Mouse (Mus musculus) MEL (cell line): Measurements from ENCODE around the gene Urb1. TPM values are rescaled to one million over a fixed set of nuclear protein-coding genes. Genes with fewer than 3 reads are reported as not detected.

Source experiments
- DNase-seq: peaks from one replicate; pipeline ENCODE4 v3.0.0; 2011; ENCODE audit warnings: low read depth, low spot score
- H3K27ac ChIP-seq: 2 replicates; pipeline ENCODE4 v1.5.1; 2012; ENCODE audit warnings: low read depth, mild to moderate bottlenecking, control low read depth, low read length, moderate library complexity; ENCODE audit not compliant: control insufficient read depth
- H3K27me3 ChIP-seq, 2 experiments: fragments of 150-350 bp in 1 of 2; sonication (generic) in 1 of 2; 2 replicates each; pipeline ENCODE4 v1.6.1; 2012; ENCODE audit warnings: low read length in 2 of 2, mild to moderate bottlenecking in 2 of 2, improper control_type of control experiment in 1 of 2, moderate library complexity in 1 of 2; ENCODE audit not compliant: insufficient read depth in 2 of 2, control insufficient read depth in 1 of 2
- H3K36me3 ChIP-seq, 2 experiments: 2 replicates each; pipeline ENCODE4 v1.6.1; 2012 to 2014; ENCODE audit warnings: low read length in 2 of 2, improper control_type of control experiment in 1 of 2, inconsistent platforms in 1 of 2, mild to moderate bottlenecking in 1 of 2; ENCODE audit not compliant: insufficient read depth in 2 of 2, control insufficient read depth in 1 of 2
- H3K4me1 ChIP-seq, 2 experiments: fragments of 150-350 bp in 1 of 2; sonication (generic) in 1 of 2; 2 replicates each; pipeline ENCODE4 v1.6.1; 2012; ENCODE audit warnings: low read length in 2 of 2, improper control_type of control experiment in 1 of 2, mild to moderate bottlenecking in 1 of 2; ENCODE audit not compliant: insufficient read depth in 2 of 2, control insufficient read depth in 1 of 2
- H3K4me3 ChIP-seq, 2 experiments: fragments of 150-350 bp in 1 of 2; sonication (generic) in 1 of 2; 2 replicates each; pipeline ENCODE4 v1.5.1; 2012; ENCODE audit warnings: low read depth in 2 of 2, low read length in 2 of 2, mild to moderate bottlenecking in 2 of 2, moderate library complexity in 2 of 2, control low read depth in 1 of 2, improper control_type of control experiment in 1 of 2; ENCODE audit not compliant: control insufficient read depth in 1 of 2, insufficient read depth in 1 of 2
- H3K79me2 ChIP-seq: 2 replicates; pipeline ENCODE4 v1.6.1; 2012; ENCODE audit warnings: mild to moderate bottlenecking, low read length, moderate library complexity; ENCODE audit not compliant: control insufficient read depth, poor library complexity, insufficient read depth
- H3K9ac ChIP-seq: 2 replicates; pipeline ENCODE4 v1.6.1; 2012; ENCODE audit warnings: low read depth, mild to moderate bottlenecking, control low read depth, low read length, moderate library complexity; ENCODE audit not compliant: control insufficient read depth, poor library complexity, severe bottlenecking
- H3K9me3 ChIP-seq: fragments of 150-350 bp; sonication (generic); replicated peaks from 2 replicates; pipeline ENCODE4 v1.6.1; 2012; ENCODE audit warnings: mild to moderate bottlenecking, low read length, improper control_type of control experiment, moderate library complexity; ENCODE audit not compliant: insufficient read depth
- CTCF ChIP-seq, 3 experiments: IDR thresholded peaks in 2 of 3; conservative IDR thresholded peaks in 1 of 3; 2 replicates each; pipeline ENCODE4 v1.5.1; 2011 to 2012; ENCODE audit warnings: low read length in 3 of 3, low read depth in 2 of 3, mild to moderate bottlenecking in 2 of 3, improper control_type of control experiment in 1 of 3, inconsistent platforms in 1 of 3, mixed read lengths in 1 of 3, moderate library complexity in 1 of 3; ENCODE audit not compliant: control insufficient read depth in 1 of 3, insufficient read depth in 1 of 3, poor library complexity in 1 of 3, severe bottlenecking in 1 of 3
- EP300 ChIP-seq, 2 experiments: IDR thresholded peaks; 2 replicates each; pipeline ENCODE4 v1.6.1; 2011; ENCODE audit warnings: improper control_type of control experiment in 2 of 2, low read length in 2 of 2, low read depth in 1 of 2, mild to moderate bottlenecking in 1 of 2
- ETS1 ChIP-seq: IDR thresholded peaks from 2 replicates; pipeline ENCODE4 v1.6.1; 2012; ENCODE audit warnings: low read depth, mild to moderate bottlenecking, inconsistent platforms, low read length, improper control_type of control experiment, moderate library complexity
- GATA1 ChIP-seq: IDR thresholded peaks from 2 replicates; pipeline ENCODE4 v1.6.1; 2011; ENCODE audit warnings: low read depth, low read length, improper control_type of control experiment
- MAZ ChIP-seq: IDR thresholded peaks from 2 replicates; pipeline ENCODE4 v1.6.1; 2012; ENCODE audit warnings: low read depth, mild to moderate bottlenecking, inconsistent platforms, low read length, improper control_type of control experiment
- MYB ChIP-seq: IDR thresholded peaks from 2 replicates; pipeline ENCODE4 v1.6.1; 2011; ENCODE audit warnings: mild to moderate bottlenecking, low read depth, low read length, improper control_type of control experiment
- MYC ChIP-seq: IDR thresholded peaks from 2 replicates; pipeline ENCODE4 v1.6.1; 2011; ENCODE audit warnings: low read depth, mild to moderate bottlenecking, low read length, improper control_type of control experiment, moderate library complexity
- NRF1 ChIP-seq: IDR thresholded peaks from 2 replicates; pipeline ENCODE4 v1.6.1; 2014; ENCODE audit warnings: low read depth, mild to moderate bottlenecking, inconsistent platforms, low read length, improper control_type of control experiment, moderate library complexity; ENCODE audit not compliant: poor library complexity, insufficient read depth, severe bottlenecking
- POLR2AphosphoS5 ChIP-seq: IDR thresholded peaks from 2 replicates; pipeline ENCODE4 v1.6.1; 2012; ENCODE audit warnings: low read depth, borderline replicate concordance, mild to moderate bottlenecking, inconsistent platforms, low read length, moderate library complexity, mixed read lengths
- SMC3 ChIP-seq: IDR thresholded peaks from 2 replicates; pipeline ENCODE4 v1.6.1; 2011; ENCODE audit warnings: low read depth, low read length, improper control_type of control experiment
- TAL1 ChIP-seq: IDR thresholded peaks from 2 replicates; pipeline ENCODE4 v1.6.1; 2012; ENCODE audit warnings: mild to moderate bottlenecking, inconsistent platforms, low read length, moderate library complexity, mixed read lengths
- TBP ChIP-seq: IDR thresholded peaks from 2 replicates; pipeline ENCODE4 v1.8.0; 2011; ENCODE audit warnings: low read depth, low read length, improper control_type of control experiment
- UBTF ChIP-seq: IDR thresholded peaks from 2 replicates; pipeline ENCODE4 v1.6.1; 2012; ENCODE audit warnings: low read depth, mild to moderate bottlenecking, inconsistent platforms, low read length, improper control_type of control experiment, moderate library complexity, borderline replicate concordance; ENCODE audit not compliant: insufficient read depth
- USF1 ChIP-seq: IDR thresholded peaks from 2 replicates; pipeline ENCODE4 v1.6.1; 2014; ENCODE audit warnings: low read depth, mild to moderate bottlenecking, inconsistent platforms, low read length, improper control_type of control experiment, moderate library complexity
- ZC3H11A ChIP-seq: IDR thresholded peaks from 2 replicates; pipeline ENCODE4 v1.6.1; 2012; ENCODE audit warnings: low read depth, mild to moderate bottlenecking, inconsistent platforms, low read length, improper control_type of control experiment
- ZKSCAN1 ChIP-seq: IDR thresholded peaks from 2 replicates; pipeline ENCODE4 v1.6.1; 2012; ENCODE audit warnings: low read depth, mild to moderate bottlenecking, inconsistent platforms, low read length, improper control_type of control experiment, moderate library complexity
- ZMIZ1 ChIP-seq: IDR thresholded peaks from 2 replicates; pipeline ENCODE4 v1.6.1; 2012; ENCODE audit warnings: low read depth, mild to moderate bottlenecking, inconsistent platforms, low read length, improper control_type of control experiment, moderate library complexity
- polyA plus RNA-seq, 2 experiments: library from polyadenylated mRNA; stranded (reverse) in 1 of 2; unstranded in 1 of 2; fragments of >175 nt in 1 of 2; fragments of >200 nt in 1 of 2; gene quantifications; 2 replicates each; pipeline versions ENCODE4 v1.2.1 to v1.2.4; 2012; ENCODE audit warnings: low replicate concordance in 2 of 2, low read depth in 1 of 2; ENCODE audit not compliant: insufficient read length in 2 of 2, insufficient read depth in 1 of 2, missing spikeins in 1 of 2
- total RNA-seq: library from RNA; depleted of rRNA; stranded (reverse); fragments of 300-350 nt; gene quantifications from 2 replicates; pipeline ENCODE4 v1.2.3, GENCODE M21; 2012; rRNA removed

Gene Urb1
- total and polyA plus RNA-seq, 3 experiments = 26.2 to 36.7 (median 35.3) TPM

DNA sequence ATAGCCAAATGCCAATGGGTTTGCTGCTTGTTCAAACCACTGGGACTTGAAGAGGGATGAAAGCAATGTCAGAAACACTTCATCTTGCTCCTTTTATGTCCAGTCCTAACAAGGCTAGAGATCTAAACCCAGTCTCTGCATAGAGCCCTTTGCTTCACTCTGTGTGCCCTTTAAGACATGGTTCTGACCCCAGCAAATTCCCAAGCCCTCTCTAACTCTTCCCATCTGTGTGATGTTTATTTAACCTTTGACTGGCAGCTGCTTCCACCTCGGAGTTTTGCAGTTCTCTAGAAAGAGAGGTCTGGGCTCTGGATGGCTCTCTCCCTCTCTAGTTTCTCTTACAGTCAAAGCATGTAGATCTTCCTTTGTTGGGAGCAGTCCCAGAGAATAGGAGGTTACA, 106.6 kb downstream of the Urb1 start:
- TF ChIP-seq EP300 (IDR thresholded peaks at IDR 0.05; ENCODE audit: low read depth in 1 of 2, low read length in 2 of 2) (no peak), MYC (no peak), ZKSCAN1 (no peak), TBP (no peak), MYB (no peak), UBTF (no peak), CTCF (IDR thresholded peaks at IDR 0.05 in 2 of 3, conservative IDR thresholded peaks at IDR 0.05 in 1 of 3; ENCODE audit: control insufficient read depth in 1 of 3, insufficient read depth in 1 of 3, low read depth in 2 of 3, low read length in 3 of 3, poor library complexity in 1 of 3, severe bottlenecking in 1 of 3) (no peak), MAZ (no peak), POLR2AphosphoS5 (no peak), NRF1 (no peak), USF1 (no peak)
- Histone ChIP-seq H3K9me3 (no peaks in the 10 kb centered on the region), H3K4me1 (no peaks in the 10 kb centered on the region), H3K36me3 (no peaks in the 10 kb centered on the region), H3K27me3 (no peaks in the 10 kb centered on the region), H3K4me3 (no peak overlapping the region), H3K9ac (no peak overlapping the region), H3K27ac (no peak overlapping the region), H3K79me2 (no peaks in the 10 kb centered on the region)
- no peak for DNase-seq

DNA sequence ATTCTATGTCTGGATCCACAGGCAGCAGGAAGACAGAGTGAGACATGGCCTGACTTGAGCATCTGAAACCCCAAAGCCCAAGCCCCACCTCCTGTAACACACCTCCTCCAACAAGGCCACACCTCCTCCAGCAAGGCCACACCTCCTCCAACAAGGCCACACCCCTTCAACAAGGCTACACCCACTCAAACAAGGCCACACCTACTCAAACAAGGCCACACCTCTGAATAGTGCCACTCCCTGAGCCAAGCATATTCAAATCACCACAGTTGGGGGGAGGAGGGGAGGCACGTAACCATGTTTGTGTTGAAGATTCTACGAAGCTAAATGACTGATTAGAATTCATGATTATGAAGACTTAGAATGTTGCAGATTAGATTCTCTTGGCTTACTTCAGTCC, 108.7 kb downstream of the Urb1 start:
- Histone ChIP-seq H3K79me2 (no peaks in the 10 kb centered on the region), H3K4me1 (no peaks in the 10 kb centered on the region)
- no peak for TF ChIP-seq ZKSCAN1
- TF ChIP-seq ZMIZ1 = no peak
- no peak for TF ChIP-seq TAL1
- TF ChIP-seq ETS1 = no peak
- TF ChIP-seq GATA1 = no peak
- TF ChIP-seq ZC3H11A = no peak
- no peak for TF ChIP-seq SMC3
- TF ChIP-seq, all 39 proteins: peak for 0
- Histone ChIP-seq H3K27ac (no peak overlapping the region), H3K9me3 (no peaks in the 10 kb centered on the region), H3K27me3 (no peaks in the 10 kb centered on the region), H3K4me3 (no peak overlapping the region), H3K36me3 (no peaks in the 10 kb centered on the region), H3K9ac (no peak overlapping the region)
- no peak for DNase-seq

Other genes with a start within 250 kb of the Urb1 start
- 46.2 and 48.3 TPM in 2 replicates for gene Mis18a, start 83.0 kb downstream of the Urb1 start, total RNA-seq
- gene Mis18a, start 83.0 kb downstream of the Urb1 start, polyA plus RNA-seq = 10 to 100 TPM in 1 of 2 experiments, not detected in 1; 43.8 TPM
- gene Mrap, start 72.2 kb downstream of the Urb1 start, total RNA-seq = 0.59 and 0.92 TPM in 2 replicates
- 1 to 10 TPM in 1 of 2 experiments, not detected in 1; 2.2 TPM for gene Mrap, start 72.2 kb downstream of the Urb1 start, polyA plus RNA-seq
- gene Eva1c, start 16.3 kb upstream of the Urb1 start, total RNA-seq = not detected in 2 replicates
- under 1 TPM in 1 of 2 experiments, not detected in 1; 0.06 TPM for gene Eva1c, start 16.3 kb upstream of the Urb1 start, polyA plus RNA-seq
- gene Cfap298, start 124.7 kb upstream of the Urb1 start, total RNA-seq = 65.9 and 68.5 TPM in 2 replicates
- gene Cfap298, start 124.7 kb upstream of the Urb1 start, polyA plus RNA-seq = 100 to 1,000 TPM in 1 of 2 experiments, not detected in 1; 117 TPM
- 5.0 and 8.8 TPM in 2 replicates for gene Synj1, start 200.9 kb upstream of the Urb1 start, total RNA-seq
- 10 to 100 TPM in 1 of 2 experiments, not detected in 1; 34.5 TPM for gene Synj1, start 200.9 kb upstream of the Urb1 start, polyA plus RNA-seq
- 23.8 and 26.3 TPM in 2 replicates for gene Paxbp1, start 234.1 kb upstream of the Urb1 start, total RNA-seq
- gene Paxbp1, start 234.1 kb upstream of the Urb1 start, polyA plus RNA-seq = 10 to 100 TPM in 1 of 2 experiments, not detected in 1; 49.6 TPM